Mouse (Mus musculus) cerebellum, adult (tissue): Measurements from ENCODE around the gene Ptprk.

Experiments used
- ATAC-seq: cut with Nextera tagmentation; 2 replicates; pipeline ENCODE4 v1.9.2; 2017; ENCODE audit warnings: mild to moderate bottlenecking, moderate library complexity, mixed read lengths; ENCODE audit not compliant: insufficient number of reproducible peaks, low FRiP score, low TSS enrichment

Ptprk gene

DNA sequence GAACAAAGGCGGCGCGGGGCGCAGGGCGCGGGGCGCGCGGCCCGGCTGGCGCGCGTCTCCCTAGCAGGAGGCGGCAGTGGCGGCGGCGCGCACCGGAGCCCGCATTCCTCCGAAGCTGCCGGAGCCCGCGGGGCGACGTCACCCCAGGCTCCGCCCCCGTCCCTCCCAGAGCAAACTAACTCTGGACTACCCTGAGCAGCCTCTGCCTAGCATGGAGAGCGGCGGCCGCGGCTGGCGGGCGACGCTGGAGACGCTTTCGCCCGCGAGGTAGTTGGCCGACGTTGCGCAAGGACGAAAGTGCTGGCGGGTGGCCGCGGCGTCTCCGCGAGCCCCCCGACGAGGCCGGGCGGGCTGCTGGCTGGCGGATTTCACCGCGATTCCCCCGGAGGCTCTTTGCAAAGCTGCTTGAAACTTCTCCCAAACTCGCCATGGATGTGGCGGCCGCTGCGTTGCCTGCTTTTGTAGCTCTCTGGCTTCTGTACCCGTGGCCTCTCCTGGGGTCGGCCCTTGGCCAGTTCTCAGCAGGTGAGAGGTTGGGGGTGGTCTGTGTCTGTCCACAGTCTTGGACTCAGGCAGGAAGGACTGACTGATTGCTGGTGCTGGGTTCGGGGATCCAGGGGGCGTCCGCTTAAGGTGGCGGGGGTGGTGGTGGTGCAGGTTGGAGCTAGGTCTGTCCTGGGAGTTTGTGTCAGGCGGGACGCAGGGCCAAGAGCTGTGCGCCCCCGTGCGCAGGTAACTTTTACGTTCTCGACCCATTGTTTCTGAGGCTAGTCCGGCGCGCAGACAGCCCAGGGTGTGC is at the start of gene Ptprk:
Gene Ptprk (plus strand): TSS at position 168 of the 799 bp plus-strand sequence.
- peak; percentile 84 for ATAC-seq

DNA sequence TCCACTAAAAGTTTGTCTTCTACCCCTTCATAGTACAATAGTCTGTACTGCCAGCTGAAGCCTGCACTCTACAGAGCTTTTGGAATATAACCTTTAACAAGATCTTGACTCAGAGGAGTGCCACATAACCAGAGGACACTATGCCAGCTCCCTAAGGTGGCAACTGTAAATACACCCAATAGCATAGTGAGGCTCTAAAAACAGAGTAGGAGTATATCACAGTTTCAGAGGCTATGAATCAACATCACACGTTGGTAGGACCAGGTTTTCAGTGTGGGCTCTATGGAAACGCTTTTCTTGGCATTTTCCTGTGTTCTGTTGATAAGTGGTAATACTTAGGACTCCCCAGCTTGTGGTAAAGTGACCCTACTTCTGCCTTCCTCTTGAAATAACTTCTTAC is 46.8 kb upstream of the Ptprk start:
- ATAC-seq, result no peak

GRCm38 (mm10) chr10:28036456-28036855 is 38.2 kb upstream of the Ptprk start:
- no peak for ATAC-seq

DNA sequence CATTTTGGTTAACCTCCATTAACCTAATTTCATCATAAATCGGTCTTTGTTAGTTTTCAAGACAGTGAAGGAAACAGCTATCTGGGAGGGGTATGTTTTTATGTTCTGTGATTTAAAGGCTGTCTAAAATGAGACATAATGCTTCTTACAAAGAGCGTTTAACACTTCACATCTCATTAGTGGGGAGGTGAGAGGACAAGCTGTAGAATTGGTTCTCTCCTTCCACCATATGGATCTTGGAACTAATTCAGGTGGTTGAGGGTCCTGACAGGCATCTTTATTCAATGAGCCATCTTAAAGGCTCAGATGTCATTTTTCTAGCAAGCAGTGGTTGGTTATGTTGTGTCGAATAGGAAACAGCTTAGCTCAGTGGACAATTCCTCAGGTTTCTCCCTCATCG is 19.9 kb upstream of the Ptprk start:
- no peak for ATAC-seq

- no peak for ATAC-seq
Observed at GRCm38 (mm10) chr10:28059222-28059621, 15.4 kb upstream of the Ptprk start.

DNA sequence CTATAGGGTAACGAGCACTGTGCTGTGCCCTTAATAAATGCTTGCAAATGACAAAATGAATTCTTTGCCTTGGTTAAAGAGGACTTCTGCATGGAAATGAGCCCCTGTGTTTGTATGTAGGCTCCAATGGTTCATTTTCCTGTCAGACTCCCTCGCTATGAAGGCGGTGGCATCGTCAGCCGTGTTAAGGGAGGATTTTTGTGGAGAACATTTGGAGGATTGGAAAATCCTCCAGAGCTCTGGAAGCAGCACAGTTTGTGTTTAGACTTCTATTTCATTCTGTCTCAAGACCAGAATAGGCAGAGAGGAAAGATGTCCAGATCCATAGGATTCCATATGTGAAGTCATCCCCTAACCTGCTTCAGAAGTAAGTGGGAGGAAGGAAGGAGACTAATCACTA is 6.6 kb upstream of the Ptprk start:
- ATAC-seq, result no peak

- no peak; the same call in 1 of the 2 replicates for ATAC-seq
Observed at GRCm38 (mm10) chr10:28073991-28074652, 498 bp upstream of the Ptprk start.

DNA sequence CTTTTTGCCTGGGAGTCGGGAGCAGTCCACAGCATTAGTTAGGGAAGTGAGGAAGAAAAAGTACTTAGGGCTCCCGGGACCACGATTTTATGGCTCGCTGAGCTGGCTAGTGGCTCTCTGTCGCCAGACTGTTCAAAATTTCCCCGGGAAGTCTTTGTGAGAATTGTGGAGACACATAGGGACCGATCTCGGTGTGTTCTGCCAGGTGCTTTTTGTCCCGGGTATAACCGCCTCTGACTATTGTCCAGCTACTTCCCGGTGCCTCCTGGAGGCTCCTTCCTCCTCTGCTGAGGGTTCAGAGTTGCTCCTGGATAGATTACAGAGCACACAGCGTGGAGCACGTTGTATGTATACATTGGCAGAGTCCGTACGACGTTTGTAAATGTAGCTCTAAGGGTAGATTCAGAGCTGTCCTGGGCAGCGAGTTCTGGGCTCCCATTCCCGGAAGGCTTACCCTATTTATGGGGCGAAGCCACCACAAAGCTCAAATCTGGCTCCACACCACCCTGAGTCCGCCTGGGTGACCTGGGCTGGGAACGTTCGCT is 943 bp downstream of the Ptprk start:
- 0 out of 2 replicates have a peak, but pooled peaks have one; percentile 2 for ATAC-seq

DNA sequence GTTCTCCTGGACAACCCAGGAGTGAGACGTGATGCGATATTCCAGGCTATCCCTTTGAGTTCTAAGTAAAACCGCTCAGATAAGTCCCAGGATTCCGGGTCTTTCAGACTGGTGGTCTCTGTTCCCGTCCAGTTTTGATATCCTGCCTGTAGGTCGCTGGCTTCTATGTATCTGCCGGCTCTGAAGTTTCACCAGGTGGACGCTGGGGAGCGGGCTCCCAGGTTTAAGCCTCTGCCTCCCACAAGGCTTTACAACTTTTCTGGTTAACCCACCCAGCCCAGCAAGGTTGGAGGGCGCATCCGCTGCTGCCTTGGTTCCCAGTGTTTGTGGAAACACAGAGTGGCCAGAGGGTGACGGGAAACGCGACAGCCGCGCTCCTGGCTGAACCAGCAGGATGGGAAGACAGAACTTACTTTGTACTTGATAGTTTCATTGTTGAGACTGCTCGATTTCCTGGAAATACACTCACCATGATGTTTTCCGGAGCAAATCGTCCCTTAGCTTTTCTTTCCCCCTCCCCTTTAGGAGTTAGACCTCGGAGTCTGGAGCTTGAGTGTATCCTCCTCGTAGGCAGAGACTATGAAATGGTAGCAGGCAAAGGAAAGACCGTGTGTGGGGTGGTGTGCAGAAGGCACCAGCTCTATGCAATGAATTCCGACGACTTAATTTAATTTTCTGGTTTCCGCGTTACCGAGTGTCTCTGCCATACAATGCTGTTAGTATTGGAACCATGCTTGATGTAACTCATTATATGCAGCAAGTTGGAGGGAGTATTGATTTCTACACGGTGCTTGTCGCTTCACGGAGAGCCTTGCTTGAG is 1.6 kb downstream of the Ptprk start:
- 0 out of 2 replicates have a peak, but pooled peaks have one; percentile 4 for ATAC-seq

GRCm38 (mm10) chr10:28078270-28078669 is 3.6 kb downstream of the Ptprk start:
- ATAC-seq, result no peak

DNA sequence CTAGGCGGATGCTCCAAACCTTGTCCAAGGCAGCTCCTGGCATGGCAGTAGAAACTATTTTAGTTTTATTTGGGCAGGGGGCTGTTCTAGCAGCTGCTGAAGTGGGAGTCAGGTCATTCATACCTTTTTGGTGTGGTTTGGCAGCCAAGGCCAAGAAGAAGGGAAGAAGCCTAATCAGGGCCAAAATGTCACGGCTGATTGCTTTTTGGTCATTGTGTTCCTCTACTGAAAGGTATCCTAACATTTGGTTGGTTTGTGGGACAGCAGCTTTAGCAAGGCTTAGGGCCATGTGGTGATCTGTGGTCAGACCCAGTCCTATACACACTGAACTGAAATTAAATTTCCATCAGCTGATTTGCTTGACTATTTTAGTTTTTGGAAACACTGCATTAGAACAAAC is 6.6 kb downstream of the Ptprk start:
- no peak for ATAC-seq

GRCm38 (mm10) chr10:28083183-28083582 is 8.6 kb downstream of the Ptprk start:
- no peak for ATAC-seq

GRCm38 (mm10) chr10:28083625-28084024 is 9.0 kb downstream of the Ptprk start:
- no peak for ATAC-seq

DNA sequence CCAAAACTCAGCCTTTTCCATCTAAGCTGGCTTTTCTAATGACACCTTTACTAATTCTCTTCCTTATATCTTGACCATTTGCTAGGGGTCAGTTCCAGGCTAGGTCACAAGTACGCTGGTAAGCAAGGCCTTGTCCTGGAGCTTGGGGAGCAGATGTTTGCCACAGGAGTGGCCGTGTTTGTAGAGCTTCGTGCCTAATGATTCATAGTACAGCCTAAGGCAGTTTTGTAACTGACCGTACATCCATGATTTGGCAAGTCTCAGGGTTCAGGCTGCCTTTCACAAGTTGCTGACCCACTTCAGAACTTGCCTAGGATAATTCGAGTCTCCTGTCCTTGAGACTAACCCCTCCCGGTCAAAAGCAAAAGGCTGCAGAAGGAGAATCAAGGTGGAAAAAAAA is 12.7 kb downstream of the Ptprk start:
- no peak for ATAC-seq

DNA sequence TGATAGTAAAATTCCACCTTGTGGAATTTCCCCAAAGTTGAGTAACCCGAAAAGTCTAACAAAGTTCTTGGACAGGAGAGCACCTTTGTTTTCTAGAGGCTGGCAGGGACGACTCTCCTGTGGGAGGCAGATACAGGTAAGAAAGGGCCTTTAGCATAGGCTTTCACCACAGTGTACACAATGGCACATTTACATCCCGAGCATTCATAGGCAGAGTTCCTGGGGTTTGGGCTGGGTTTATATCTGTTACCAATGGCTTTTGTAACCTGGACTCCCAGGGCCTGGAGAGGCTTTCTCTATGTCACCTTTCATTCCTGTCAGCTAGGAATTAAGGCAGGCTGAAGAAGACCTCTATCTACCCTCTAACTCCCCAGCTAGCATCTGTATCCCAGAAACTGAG is 13.1 kb downstream of the Ptprk start:
- no peak for ATAC-seq

DNA sequence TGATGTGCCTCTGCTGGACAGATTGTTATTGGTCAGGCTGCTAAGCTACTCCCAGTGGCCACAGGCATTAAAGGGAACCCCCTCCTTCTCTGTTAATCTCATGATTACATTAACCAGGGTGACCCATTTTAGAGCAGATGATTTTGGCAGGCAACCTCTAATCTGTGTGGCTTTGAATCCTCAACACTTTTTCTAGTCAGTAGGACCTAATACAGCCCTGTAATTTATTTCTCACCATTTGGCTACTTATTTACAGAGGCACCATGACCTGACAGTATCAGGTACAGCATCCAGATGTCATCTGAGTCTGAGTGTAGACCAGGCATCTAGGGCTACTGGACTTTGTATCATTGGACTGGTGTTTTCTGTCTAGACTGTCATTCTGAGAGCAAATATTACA is 21.4 kb downstream of the Ptprk start:
- ATAC-seq, result no peak

DNA sequence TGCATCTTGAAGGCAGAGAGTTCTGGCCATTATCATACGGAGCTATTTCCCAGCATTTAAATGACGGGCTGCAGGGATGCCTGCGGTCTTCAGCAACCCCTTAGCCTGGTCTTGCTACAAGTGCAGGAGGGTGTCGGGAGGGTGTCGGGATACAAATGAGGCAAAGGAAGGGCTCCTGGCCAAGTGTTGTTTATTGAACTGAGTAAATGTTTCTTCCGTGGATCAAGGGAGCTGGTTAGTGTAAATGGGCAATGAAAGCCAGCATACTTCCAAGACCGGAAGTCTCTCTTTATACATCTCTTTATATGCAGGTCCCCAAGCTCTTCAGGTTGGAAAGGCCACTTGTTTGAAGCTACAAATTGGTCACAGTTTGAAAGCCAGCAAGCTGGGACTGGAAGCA is 23.0 kb downstream of the Ptprk start:
- ATAC-seq, result no peak

GRCm38 (mm10) chr10:28098923-28099322 is 24.3 kb downstream of the Ptprk start:
- ATAC-seq, result no peak

DNA sequence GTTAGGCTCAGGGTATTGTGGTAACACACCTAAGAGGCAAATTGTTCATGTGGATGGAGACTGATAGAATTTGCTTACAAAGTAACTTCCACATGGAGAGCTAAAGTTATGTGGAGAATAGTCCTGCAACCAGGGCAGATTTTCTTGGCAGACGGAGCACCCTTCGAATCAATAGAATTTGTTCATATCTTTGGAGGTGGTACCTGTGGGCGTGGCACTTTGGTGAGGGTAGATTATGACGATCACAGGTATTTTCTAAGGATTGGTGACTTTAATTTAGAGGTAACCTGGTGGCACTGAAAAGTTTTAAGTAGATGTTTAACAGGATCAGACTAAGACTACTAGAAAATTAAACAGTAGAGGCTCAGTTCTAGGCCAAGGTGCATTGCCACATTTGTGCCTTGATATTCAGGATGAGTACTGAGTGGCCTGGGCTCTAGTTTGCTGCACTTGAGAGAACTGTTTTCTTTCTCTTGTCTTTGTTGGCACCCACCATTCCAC is 28.8 kb downstream of the Ptprk start:
- ATAC-seq, result no peak

- no peak for ATAC-seq
Observed at GRCm38 (mm10) chr10:28103924-28104323, 29.3 kb downstream of the Ptprk start.

- ATAC-seq, result no peak
Observed at GRCm38 (mm10) chr10:28105247-28105646, 30.6 kb downstream of the Ptprk start.
